Mouse (Mus musculus): ENCODE measurements around the gene Zfp609. TPM values are rescaled to one million over a fixed set of nuclear protein-coding genes. Genes with fewer than 3 reads are reported as not detected.

Zfp609 gene
- polyA plus RNA-seq, 1 experiment from 2014 or later = 8.6 TPM

DNA sequence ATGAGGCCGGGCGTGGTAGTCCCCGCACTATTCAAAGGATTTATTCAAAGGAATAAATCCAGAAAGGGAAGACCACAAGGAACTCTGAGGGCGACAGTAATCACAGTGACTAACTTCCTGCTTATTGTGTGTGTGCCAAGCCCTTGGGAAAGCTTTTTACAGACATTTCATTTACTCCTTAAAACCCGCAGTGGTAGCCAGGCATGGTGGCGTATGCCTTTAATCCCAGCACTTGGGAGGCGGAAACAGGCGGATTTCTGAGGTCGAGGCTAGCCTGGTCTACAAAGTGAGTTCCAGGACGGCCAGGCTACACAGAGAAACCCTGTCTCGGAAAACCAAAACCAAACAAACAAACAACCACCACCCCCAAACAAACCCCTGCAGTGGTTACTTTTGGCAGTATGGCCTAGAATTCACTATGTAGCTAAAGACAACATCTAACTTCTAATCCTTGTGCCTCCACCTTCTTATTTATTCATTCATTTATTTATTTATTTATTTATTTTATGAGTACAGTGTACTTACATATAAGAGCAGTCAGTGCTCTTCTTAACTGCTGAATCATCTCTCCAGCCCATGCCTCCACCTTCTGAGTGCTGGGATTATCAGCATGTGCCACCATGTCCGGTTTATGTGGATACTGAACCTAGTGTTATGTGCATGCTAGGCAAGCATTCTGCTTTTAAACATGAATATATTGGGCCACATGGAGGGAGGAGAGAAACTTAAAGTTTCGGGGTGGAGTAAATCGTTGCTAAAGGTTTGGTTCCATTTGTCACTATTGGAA lies 86.1 kb downstream of the Zfp609 start:
- 88% methylated on average over 14 of the region's 14 CpGs for WGBS
- no peaks in the 10 kb centered on the region for H3K9me3 ChIP-seq
- H3K36me3 ChIP-seq = no peaks in the 10 kb centered on the region
- H3K4me1 ChIP-seq (replicated peaks) = peaks cover 39% of the 10 kb centered on the region
- ATAC-seq (ENCODE audit: low read depth) = no peak
- H3K27me3 ChIP-seq = no peaks in the 10 kb centered on the region
- H3K9ac ChIP-seq = no peak overlapping the region
- H3K4me2 ChIP-seq = no peak overlapping the region
- H3K27ac ChIP-seq (replicated peaks) = no peak overlapping the region
- H3K4me3 ChIP-seq = no peak overlapping the region

DNA sequence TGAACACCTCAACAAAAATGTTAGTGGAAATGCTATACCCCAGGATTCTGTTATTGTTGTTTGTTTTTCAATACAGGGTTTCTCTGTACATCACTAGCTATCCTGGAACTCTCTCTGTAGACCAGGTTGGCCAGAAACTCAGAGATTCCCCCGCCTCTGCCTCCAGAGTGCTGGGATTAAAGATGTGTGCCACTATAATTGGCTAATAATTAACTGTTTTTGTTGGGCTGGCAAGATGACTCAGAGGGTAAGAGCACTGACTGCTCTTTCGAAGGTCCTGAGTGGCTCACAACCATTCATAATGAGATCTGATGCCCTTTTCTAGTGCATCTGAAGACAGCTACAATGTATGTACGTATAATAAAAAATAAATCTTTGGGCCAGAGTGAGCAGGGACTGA lies 92.4 kb downstream of the Zfp609 start:
- Histone ChIP-seq H3K4me1 (replicated peaks) (0 out of 2 replicates have a peak, but pooled peaks cover 5% of the 10 kb centered on the region), H3K9me3 (no peaks in the 10 kb centered on the region), H3K27ac (replicated peaks) (no peak overlapping the region), H3K36me3 (peaks cover 12% of the 10 kb centered on the region; the same call in 1 of the 2 replicates), H3K4me2 (no peak overlapping the region), H3K27me3 (no peaks in the 10 kb centered on the region), H3K9ac (no peak overlapping the region), H3K4me3 (no peak overlapping the region)
- 89% methylated on average over 3 of the region's 3 CpGs for whole genome bisulfite sequencing
- no peak for ATAC-seq (ENCODE audit: low read depth)

DNA sequence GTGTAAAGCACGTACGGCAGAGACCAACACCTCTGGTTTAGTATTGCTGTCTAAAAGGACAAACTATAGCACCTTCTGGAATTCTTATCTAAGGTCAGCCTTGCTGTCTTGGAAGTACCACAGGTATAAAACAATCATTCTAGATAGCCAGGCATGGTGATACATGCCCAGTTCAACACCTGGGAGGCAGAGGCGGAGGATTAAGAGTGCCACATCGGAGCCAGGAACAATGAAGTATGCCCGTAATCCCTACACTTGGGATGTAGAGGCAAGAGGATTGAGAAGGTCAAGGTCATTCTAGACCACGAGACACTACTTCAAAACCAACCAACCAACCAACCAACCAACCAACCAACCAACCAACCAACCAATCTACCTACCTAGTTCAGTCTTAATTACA lies 98.8 kb downstream of the Zfp609 start:
- WGBS = 99% methylated on average over 6 of the region's 6 CpGs
- no peak overlapping the region for H3K27ac ChIP-seq (replicated peaks)
- peaks cover 14% of the 10 kb centered on the region for H3K36me3 ChIP-seq
- H3K4me3 ChIP-seq = no peak overlapping the region
- H3K4me2 ChIP-seq = no peak overlapping the region
- H3K9me3 ChIP-seq = no peaks in the 10 kb centered on the region
- H3K27me3 ChIP-seq = no peaks in the 10 kb centered on the region
- H3K4me1 ChIP-seq (replicated peaks) = peaks cover 38% of the 10 kb centered on the region
- no peak for ATAC-seq (ENCODE audit: low read depth)
- H3K9ac ChIP-seq = no peak overlapping the region

DNA sequence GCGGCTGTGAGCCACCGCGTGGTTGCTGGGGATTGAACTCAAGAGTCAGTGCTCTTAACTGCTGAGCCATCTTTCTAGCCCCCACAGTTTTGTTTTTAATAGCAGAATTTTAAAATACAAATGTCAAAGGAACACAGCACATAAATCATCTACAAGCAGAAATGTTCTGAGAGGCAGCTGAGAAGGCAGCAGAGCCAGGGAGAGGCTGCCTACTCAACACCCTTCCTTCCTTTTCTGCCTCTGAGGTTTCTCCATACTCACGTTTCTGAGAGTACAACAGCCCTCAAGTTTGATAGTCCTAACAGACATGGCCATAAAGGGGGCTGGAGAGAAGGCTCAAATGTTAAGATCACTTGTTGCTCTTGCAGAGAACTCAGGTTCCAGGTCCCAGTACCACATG lies 99.9 kb downstream of the Zfp609 start:
- ATAC-seq (ENCODE audit: low read depth) = no peak
- peaks cover 14% of the 10 kb centered on the region for H3K36me3 ChIP-seq
- H3K4me1 ChIP-seq (replicated peaks) = peaks cover 44% of the 10 kb centered on the region
- H3K9ac ChIP-seq = no peak overlapping the region
- no peaks in the 10 kb centered on the region for H3K27me3 ChIP-seq
- H3K4me2 ChIP-seq = no peak overlapping the region
- 90% methylated on average over 4 of the region's 4 CpGs for WGBS
- H3K4me3 ChIP-seq = no peak overlapping the region
- no peaks in the 10 kb centered on the region for H3K9me3 ChIP-seq
- H3K27ac ChIP-seq (replicated peaks) = no peak overlapping the region

DNA sequence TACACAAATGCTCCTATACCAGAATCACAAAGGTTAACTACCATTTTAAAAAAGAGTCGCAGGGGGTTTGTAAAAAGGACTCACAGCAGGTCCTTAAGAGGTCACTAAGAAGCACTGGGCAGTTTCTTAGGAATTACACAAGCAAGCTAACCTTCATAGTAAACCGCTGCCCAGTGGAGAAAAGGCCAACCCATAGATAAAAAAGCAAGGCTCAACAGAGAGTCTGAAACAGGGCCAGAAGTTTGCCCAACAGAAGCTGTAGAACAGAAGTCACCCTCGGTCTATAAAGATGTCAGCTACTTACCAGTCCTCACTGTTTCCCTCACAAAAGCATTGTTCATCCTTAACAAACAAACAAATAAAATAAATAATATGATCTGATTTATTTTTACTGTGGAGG lies 100.9 kb downstream of the Zfp609 start:
- no peak overlapping the region for H3K9ac ChIP-seq
- peaks cover 14% of the 10 kb centered on the region for H3K36me3 ChIP-seq
- H3K27me3 ChIP-seq = no peaks in the 10 kb centered on the region
- peaks cover 54% of the 10 kb centered on the region for H3K4me1 ChIP-seq (replicated peaks)
- peak overlapping the region; percentile 84; the same call in 1 of the 2 replicates for H3K27ac ChIP-seq (replicated peaks)
- WGBS = 85% methylated on average over 3 of the region's 3 CpGs
- no peak overlapping the region for H3K4me3 ChIP-seq
- no peaks in the 10 kb centered on the region for H3K9me3 ChIP-seq
- ATAC-seq (ENCODE audit: low read depth) = no peak
- H3K4me2 ChIP-seq = no peak overlapping the region

DNA sequence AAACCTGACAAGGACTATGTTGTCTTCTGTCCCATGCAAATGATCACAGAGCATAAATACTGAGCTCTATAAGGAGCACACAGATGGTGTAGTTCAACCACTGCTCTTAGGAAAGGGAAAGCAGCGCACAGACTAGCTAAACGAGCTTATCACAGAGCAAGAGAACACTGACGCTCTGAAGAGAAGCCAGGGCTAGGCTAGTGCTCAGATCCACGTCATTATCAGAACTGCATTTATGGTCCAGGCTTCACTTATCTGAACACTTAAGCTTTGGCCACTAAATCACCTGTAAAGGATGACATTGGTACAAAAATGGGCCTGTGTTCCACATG lies 102.1 kb downstream of the Zfp609 start:
- Histone ChIP-seq H3K36me3 (peaks cover 7% of the 10 kb centered on the region; the same call in 1 of the 2 replicates), H3K9me3 (no peaks in the 10 kb centered on the region), H3K27me3 (no peaks in the 10 kb centered on the region), H3K4me3 (no peak overlapping the region), H3K4me2 (peak overlapping the region; percentile 3; the same call in 1 of the 2 replicates), H3K4me1 (replicated peaks) (peaks cover 55% of the 10 kb centered on the region), H3K27ac (replicated peaks) (peak overlapping the region; percentile 84), H3K9ac (peak overlapping the region; percentile 6; the same call in 1 of the 2 replicates)
- no peak for ATAC-seq (ENCODE audit: low read depth)
- 38% methylated on average over 4 of the region's 4 CpGs for WGBS

DNA sequence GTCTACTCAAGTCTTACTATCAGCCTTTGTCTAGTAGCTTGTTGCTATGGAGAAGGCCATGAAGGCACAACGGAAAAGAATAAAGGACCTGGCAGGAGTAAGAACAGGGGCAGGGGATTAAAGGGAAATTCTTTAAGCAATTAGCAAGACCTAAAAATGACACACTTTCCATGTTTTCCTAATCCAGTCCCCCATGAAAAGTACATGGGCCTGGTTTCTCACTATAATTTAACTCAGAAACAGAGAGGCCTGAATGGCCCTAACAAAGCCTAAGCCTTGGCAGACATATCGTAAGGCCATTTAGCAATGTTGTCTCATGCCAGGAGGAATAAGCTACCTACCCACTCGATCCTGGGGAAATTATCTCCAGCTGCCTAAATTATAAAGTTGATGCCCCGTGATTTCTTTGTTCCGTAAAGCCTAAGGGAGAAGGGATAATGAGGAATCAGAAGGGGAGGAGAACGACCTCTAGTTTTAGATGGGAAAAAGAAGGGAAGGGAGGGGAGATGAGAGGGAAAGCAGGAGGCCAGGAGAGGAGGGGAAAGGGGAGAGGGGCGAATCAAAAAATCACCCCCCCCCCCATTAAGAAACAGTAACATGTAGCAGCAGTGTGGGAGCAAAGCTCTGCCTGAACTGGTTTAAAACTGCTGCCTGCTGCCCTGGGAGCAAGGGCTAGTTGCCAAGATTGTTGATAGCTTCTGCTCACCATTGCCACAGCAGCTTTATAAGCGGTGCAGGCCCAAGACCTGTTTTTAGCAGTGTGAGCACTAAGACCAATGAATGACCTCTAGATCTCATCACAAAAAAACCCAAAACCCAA lies 102.7 kb downstream of the Zfp609 start:
- H3K9ac ChIP-seq = peak overlapping the region; percentile 6; the same call in 1 of the 2 replicates
- peaks cover 55% of the 10 kb centered on the region for H3K4me1 ChIP-seq (replicated peaks)
- ATAC-seq (ENCODE audit: low read depth) = peak; percentile 51

DNA sequence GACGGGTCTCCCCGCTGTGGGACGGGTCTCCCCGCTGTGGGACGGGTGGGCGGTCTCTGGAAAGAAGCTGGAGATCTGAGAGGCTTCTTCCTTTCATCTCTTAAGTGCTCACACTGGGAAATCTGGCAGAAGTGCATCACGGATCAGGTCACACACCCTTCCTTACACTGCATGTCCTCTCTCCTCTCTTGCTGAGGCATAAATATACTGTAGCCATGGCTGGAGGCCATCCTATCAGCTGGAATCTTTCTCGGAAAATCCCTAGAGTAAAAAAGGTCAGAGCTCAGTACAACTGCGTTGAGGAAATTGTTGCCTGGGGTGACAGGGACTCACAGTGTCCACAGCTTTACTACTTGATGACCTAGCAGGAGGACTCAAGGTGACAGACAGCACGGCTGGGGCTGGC lies 106.2 kb downstream of the Zfp609 start:
- no peak for ATAC-seq (ENCODE audit: low read depth)
- no peak overlapping the region for H3K4me2 ChIP-seq
- H3K36me3 ChIP-seq = no peaks in the 10 kb centered on the region
- 38% methylated on average over 10 of the region's 10 CpGs for WGBS
- H3K9ac ChIP-seq = no peak overlapping the region
- 0 out of 2 replicates have a peak overlapping the region, but pooled peaks have one; percentile 19 for H3K27ac ChIP-seq (replicated peaks)
- H3K4me1 ChIP-seq (replicated peaks) = peaks cover 55% of the 10 kb centered on the region
- H3K9me3 ChIP-seq = no peaks in the 10 kb centered on the region
- no peaks in the 10 kb centered on the region for H3K27me3 ChIP-seq
- no peak overlapping the region for H3K4me3 ChIP-seq

More for the DNA sequence above, 102.7 kb downstream of the Zfp609 start:
- H3K4me3 ChIP-seq = no peak overlapping the region
- H3K4me2 ChIP-seq = peak overlapping the region; percentile 3; the same call in 1 of the 2 replicates
- no peaks in the 10 kb centered on the region for H3K9me3 ChIP-seq
- peak overlapping the region; percentile 84 for H3K27ac ChIP-seq (replicated peaks)
- WGBS = 23% methylated on average over 8 of the region's 8 CpGs
- H3K36me3 ChIP-seq = peaks cover 5% of the 10 kb centered on the region; the same call in 1 of the 2 replicates
- H3K27me3 ChIP-seq = no peaks in the 10 kb centered on the region

DNA sequence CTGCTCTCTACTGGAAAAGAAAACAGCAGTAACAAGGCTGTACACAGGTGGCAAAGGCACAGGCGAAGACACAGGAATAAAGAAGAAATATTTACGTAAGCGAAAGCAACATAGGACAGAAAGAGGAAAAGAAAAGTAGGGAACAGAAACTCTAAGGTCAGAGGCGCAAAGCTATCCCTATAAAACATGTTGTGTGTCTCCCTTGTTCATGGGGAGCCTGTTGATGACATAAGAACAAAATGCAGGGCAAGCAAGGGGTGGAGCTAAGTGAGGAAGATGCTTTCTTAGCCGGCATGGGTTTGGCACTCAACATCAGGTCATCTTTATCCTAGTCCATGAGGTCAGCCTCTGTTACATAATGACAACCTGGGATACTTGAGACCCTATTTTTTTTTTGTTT lies 109.2 kb downstream of the Zfp609 start:
- Histone ChIP-seq H3K36me3 (no peaks in the 10 kb centered on the region; the same call in 1 of the 2 replicates), H3K9ac (no peak overlapping the region), H3K4me3 (no peak overlapping the region), H3K4me2 (no peak overlapping the region), H3K4me1 (replicated peaks) (peaks cover 26% of the 10 kb centered on the region), H3K27ac (replicated peaks) (no peak overlapping the region), H3K9me3 (no peaks in the 10 kb centered on the region), H3K27me3 (no peaks in the 10 kb centered on the region)
- no peak for ATAC-seq (ENCODE audit: low read depth)
- 90% methylated on average over 5 of the region's 5 CpGs for WGBS

DNA sequence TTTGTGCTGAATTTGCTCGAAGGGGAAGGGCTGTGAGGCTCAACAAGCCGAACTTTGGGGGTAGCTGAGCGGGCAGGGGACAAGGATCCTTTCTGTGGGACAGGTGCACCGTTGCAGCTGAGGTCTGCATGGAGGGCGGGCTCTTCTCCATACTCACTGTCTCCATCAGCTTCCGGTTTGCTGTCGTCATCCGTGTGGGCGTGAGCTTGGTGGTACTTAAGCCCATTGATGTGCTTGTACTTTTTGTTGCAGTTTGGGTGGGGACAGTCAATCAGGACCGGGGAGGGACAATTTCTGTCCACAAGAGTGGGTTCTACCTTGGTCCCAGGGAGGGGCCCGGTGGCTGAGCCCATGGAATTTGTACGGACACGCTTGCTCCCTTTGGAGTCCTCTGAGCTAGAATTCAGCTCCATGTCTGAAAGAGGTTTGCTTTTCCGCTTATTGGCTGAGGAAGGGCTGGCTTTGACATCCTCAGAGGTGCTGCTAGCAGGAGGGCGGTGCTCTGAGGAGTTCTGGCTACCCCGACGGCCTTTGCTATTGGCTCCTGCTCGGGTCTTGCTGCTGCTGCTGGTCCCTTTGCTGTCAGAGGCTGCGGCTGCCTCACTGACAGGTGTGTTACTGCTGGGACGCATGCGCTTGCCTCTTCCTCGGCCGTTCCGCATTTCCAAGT lies 123.3 kb downstream of the Zfp609 start:
- ATAC-seq (ENCODE audit: low read depth) = no peak
- no peaks in the 10 kb centered on the region for H3K4me1 ChIP-seq (replicated peaks)
- no peak overlapping the region; the same call in 1 of the 2 replicates for H3K27ac ChIP-seq (replicated peaks)
- H3K4me2 ChIP-seq = no peak overlapping the region
- no peaks in the 10 kb centered on the region for H3K27me3 ChIP-seq
- no peaks in the 10 kb centered on the region for H3K9me3 ChIP-seq
- no peak overlapping the region for H3K4me3 ChIP-seq
- no peak overlapping the region for H3K9ac ChIP-seq
- 89% methylated on average over 24 of the region's 24 CpGs for WGBS
- H3K36me3 ChIP-seq = peaks cover 63% of the 10 kb centered on the region

DNA sequence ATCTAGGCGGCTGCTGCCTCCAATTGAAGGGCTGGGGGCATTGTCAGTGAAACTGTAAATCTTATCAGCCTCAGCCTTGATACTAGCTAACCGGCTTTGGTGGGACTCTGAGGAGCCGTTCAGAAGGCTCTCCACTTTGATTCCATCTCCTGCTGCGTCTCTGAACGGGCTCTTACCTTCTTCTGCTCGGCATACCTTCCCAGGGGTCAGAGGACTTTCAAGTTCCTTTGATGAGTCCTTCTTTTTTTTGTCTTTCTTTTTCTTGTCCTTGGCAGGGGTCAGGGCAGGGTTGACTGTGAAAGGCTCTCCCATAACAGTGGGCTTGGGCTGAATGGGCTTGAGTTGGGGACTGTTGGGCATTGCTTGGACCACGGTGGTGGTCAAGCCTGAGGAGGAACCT lies 124.1 kb downstream of the Zfp609 start:
- WGBS = 79% methylated on average over 7 of the region's 7 CpGs
- Histone ChIP-seq H3K4me2 (no peak overlapping the region), H3K36me3 (peaks cover 71% of the 10 kb centered on the region), H3K4me3 (no peak overlapping the region), H3K27ac (replicated peaks) (no peak overlapping the region), H3K9me3 (no peaks in the 10 kb centered on the region), H3K9ac (no peak overlapping the region), H3K27me3 (no peaks in the 10 kb centered on the region), H3K4me1 (replicated peaks) (no peaks in the 10 kb centered on the region)
- ATAC-seq (ENCODE audit: low read depth) = no peak

DNA sequence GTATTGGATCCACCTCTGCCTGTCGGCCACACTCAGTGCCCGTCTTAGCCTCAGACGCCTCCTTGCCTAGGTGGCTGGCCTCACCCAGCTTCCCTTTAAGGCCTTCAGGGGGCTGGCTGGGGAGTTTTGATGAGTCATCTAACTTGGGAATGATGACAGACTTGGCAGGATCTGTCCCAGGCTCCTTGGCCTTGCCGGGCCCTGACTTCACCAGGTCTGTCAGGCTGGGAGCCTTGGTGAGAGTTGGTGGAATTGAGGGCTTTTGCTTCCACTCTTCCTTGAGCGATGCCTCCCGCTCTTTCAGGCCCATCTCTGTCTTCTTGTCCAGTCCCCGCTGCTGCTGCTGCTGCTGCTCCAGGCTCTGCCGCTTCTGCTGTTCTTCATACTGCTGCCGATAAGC lies 125.1 kb downstream of the Zfp609 start:
- no peak for ATAC-seq (ENCODE audit: low read depth)
- H3K36me3 ChIP-seq = peaks cover 80% of the 10 kb centered on the region

More for the DNA sequence above, 125.1 kb downstream of the Zfp609 start:
- WGBS = 95% methylated on average over 9 of the region's 9 CpGs
- Histone ChIP-seq H3K4me2 (no peak overlapping the region), H3K27ac (replicated peaks) (no peak overlapping the region), H3K27me3 (no peaks in the 10 kb centered on the region), H3K9me3 (no peaks in the 10 kb centered on the region), H3K4me1 (replicated peaks) (peaks cover 2% of the 10 kb centered on the region; the same call in 1 of the 2 replicates), H3K9ac (no peak overlapping the region), H3K4me3 (no peak overlapping the region)

Measured in neural tube, embryonic 13.5 days (tissue).